Mouse (Mus musculus) bone marrow macrophage, adult 2 months (primary cell): ENCODE measurements around the gene Esr1.

Experiments used
- CTCF ChIP-seq: IDR thresholded peaks from 2 replicates; pipeline ENCODE4 v1.5.1; 2012; ENCODE audit warnings: low read depth, mild to moderate bottlenecking, low read length, moderate library complexity
- POLR2A ChIP-seq: IDR thresholded peaks from 2 replicates; pipeline ENCODE4 v1.6.1; 2012; ENCODE audit warnings: mild to moderate bottlenecking, low read depth, low read length, borderline replicate concordance

GRCm38 (mm10) chr10:4775541-4775940 is 164.1 kb downstream of the Esr1 start:
- TF ChIP-seq CTCF = no peak
- no peak for TF ChIP-seq POLR2A
